Mouse (Mus musculus): ENCODE data around the gene Srcin1. TPM values are rescaled to one million over a fixed set of nuclear protein-coding genes. Genes with fewer than 3 reads are reported as not detected.
A peak's percentile ranks its signal among the peaks of the same experiment; 100 is the strongest.

Srcin1 gene
- polyA plus RNA-seq, 1 experiment: not detected

DNA sequence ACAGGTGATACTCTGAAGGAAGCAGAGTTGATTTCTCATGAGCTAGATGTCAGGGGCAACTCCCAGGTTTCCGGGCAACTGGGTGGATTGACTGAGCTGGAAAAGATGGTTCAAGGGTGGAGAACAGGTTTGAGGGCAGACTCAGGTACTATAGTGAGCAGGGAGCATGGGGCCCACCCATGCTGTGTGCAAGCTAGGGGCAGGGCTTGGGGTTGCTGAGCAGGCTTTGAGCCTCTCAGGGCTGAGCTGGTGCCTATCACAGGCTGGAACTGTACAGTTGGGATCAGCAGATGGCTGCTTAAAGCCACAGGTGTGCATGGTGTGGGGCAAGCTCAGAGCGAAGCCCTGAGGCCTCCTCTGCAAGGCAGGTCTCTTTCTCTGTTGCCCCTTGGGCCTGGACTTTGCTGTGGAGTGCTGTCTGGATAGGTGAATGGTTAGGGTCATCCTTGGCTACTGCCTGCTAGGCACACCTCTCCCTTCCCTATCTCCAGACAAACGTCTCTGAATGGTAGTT is 114.6 kb downstream of the Srcin1 start:
- TF ChIP-seq MYOG (IDR thresholded peaks at IDR 0.05; ENCODE audit: control insufficient read depth in 1 of 3, insufficient read depth in 1 of 3, insufficient read length in 2 of 3, low read depth in 2 of 3) (no peak), MAX (IDR thresholded peaks at IDR 0.05; ENCODE audit: low read depth) (no peak), POLR2AphosphoS2 (IDR thresholded peaks at IDR 0.05; ENCODE audit: insufficient read length, low read depth) (peak; percentile 30), CEBPB (IDR thresholded peaks at IDR 0.05; ENCODE audit: insufficient read depth, poor library complexity, severe bottlenecking) (no peak), TCF3 (IDR thresholded peaks at IDR 0.05; ENCODE audit: insufficient read length, low read depth) (no peak)
- H3ac ChIP-seq (ENCODE audit: control insufficient read depth, insufficient read length): no peak overlapping the region
- no peak overlapping the region for H3K4me2 ChIP-seq (ENCODE audit: low read depth)
- no peaks in the 10 kb centered on the region for H3K27me3 ChIP-seq (ENCODE audit: control insufficient read depth, insufficient read depth, insufficient read length)
- H3K36me3 ChIP-seq (ENCODE audit: control insufficient read depth, insufficient read depth): peaks cover 63% of the 10 kb centered on the region
- no peak overlapping the region for H3K4me3 ChIP-seq
- peaks cover 4% of the 10 kb centered on the region for H3K79me2 ChIP-seq (ENCODE audit: control insufficient read depth, insufficient read depth)

Other genes starting within 250 kb of the Srcin1 start
- gene Gpr179, start 224.1 kb downstream of the Srcin1 start, polyA plus RNA-seq (2012; fragmentation: generic; extraction: Trizol): 0.08 TPM
- 19.8 TPM for gene Socs7, start 213.6 kb downstream of the Srcin1 start, polyA plus RNA-seq (2012; fragmentation: generic; extraction: Trizol)
- 41.9 TPM for gene Arhgap23, start 160.7 kb downstream of the Srcin1 start, polyA plus RNA-seq (2012; fragmentation: generic; extraction: Trizol)
- 1.0 TPM for gene 4933428G20Rik, start 75.8 kb downstream of the Srcin1 start, polyA plus RNA-seq (2012; fragmentation: generic; extraction: Trizol)
- 3.3 TPM for gene Epop, start 53.5 kb upstream of the Srcin1 start, polyA plus RNA-seq (2012; fragmentation: generic; extraction: Trizol)
- 15.5 TPM for gene Mllt6, start 87.2 kb upstream of the Srcin1 start, polyA plus RNA-seq (2012; fragmentation: generic; extraction: Trizol)
- 112 TPM for gene Cisd3, start 109.6 kb upstream of the Srcin1 start, polyA plus RNA-seq (2012; fragmentation: generic; extraction: Trizol)
- 24.3 TPM for gene Pcgf2, start 124.3 kb upstream of the Srcin1 start, polyA plus RNA-seq (2012; fragmentation: generic; extraction: Trizol)
- 694 TPM for gene Psmb3, start 127.2 kb upstream of the Srcin1 start, polyA plus RNA-seq (2012; fragmentation: generic; extraction: Trizol)
- gene Pip4k2b, start 168.5 kb upstream of the Srcin1 start, polyA plus RNA-seq (2012; fragmentation: generic; extraction: Trizol): 30.1 TPM
- gene Cwc25, start 190.4 kb upstream of the Srcin1 start, polyA plus RNA-seq (2012; fragmentation: generic; extraction: Trizol): 8.9 TPM
- gene 1700001P01Rik, start 199.7 kb upstream of the Srcin1 start, polyA plus RNA-seq (2012; fragmentation: generic; extraction: Trizol): 0.07 TPM
- 1,321 TPM for gene Rpl23, start 206.3 kb upstream of the Srcin1 start, polyA plus RNA-seq (2012; fragmentation: generic; extraction: Trizol)
- 82.6 TPM for gene Lasp1, start 222.8 kb upstream of the Srcin1 start, polyA plus RNA-seq (2012; fragmentation: generic; extraction: Trizol)

Measured in myocyte (in vitro differentiated cells).